Mouse (Mus musculus) lung, postnatal 0 days (tissue): ENCODE measurements around the gene Rnf169.

Experiments
- CTCF ChIP-seq: IDR thresholded peaks from 2 replicates; pipeline ENCODE4 v1.5.1; 2016; ENCODE audit warnings: antibody characterized with exemption, mild to moderate bottlenecking
- EP300 ChIP-seq: IDR thresholded peaks from 2 replicates; pipeline ENCODE4 v1.6.1; 2016; ENCODE audit warnings: antibody characterized with exemption, mild to moderate bottlenecking, control low read depth

GRCm38 (mm10) chr7:99979081-99979480 is 1.2 kb downstream of the Rnf169 start:
- TF ChIP-seq CTCF (no peak), EP300 (no peak)
